Mouse (Mus musculus) limb, embryonic 12.5 days (tissue): ENCODE results near the gene Slc31a1. TPM values are rescaled to one million over a fixed set of nuclear protein-coding genes. Genes with fewer than 3 reads are reported as not detected.

Experiments used
- ATAC-seq: fragments of 200-750 bp; cut with Nextera tagmentation; 2 replicates; pipeline ENCODE4 v1.8.0; 2017; ENCODE audit warnings: low read depth, moderate TSS enrichment; ENCODE audit not compliant: insufficient number of reproducible peaks, insufficient read depth, low FRiP score, low TSS enrichment
- H3K27ac ChIP-seq: fragments of 300-500 bp; sonication (generic); 2 replicates; pipeline ENCODE4 v1.5.1; 2016; ENCODE audit warnings: mild to moderate bottlenecking, moderate library complexity
- H3K27me3 ChIP-seq: fragments of 300-500 bp; sonication (generic); 2 replicates; pipeline ENCODE4 v1.6.1; 2016; ENCODE audit warnings: mild to moderate bottlenecking, moderate library complexity
- H3K36me3 ChIP-seq: fragments of 300-500 bp; sonication (generic); 2 replicates; pipeline ENCODE4 v1.6.1; 2016; ENCODE audit warnings: mild to moderate bottlenecking, moderate library complexity
- H3K4me1 ChIP-seq: fragments of 300-500 bp; sonication (generic); replicated peaks from 2 replicates; pipeline ENCODE4 v1.6.1; 2016
- H3K4me2 ChIP-seq: fragments of 300-500 bp; sonication (generic); 2 replicates; pipeline ENCODE4 v1.6.1; 2016; ENCODE audit warnings: mild to moderate bottlenecking, moderate library complexity
- H3K4me3 ChIP-seq: fragments of 300-500 bp; sonication (generic); replicated peaks from 2 replicates; pipeline ENCODE4 v1.5.1; 2016; ENCODE audit warnings: mild to moderate bottlenecking
- H3K9ac ChIP-seq: fragments of 300-500 bp; sonication (generic); replicated peaks from 2 replicates; pipeline ENCODE4 v1.6.1; 2016; ENCODE audit warnings: mild to moderate bottlenecking, moderate library complexity
- H3K9me3 ChIP-seq: fragments of 300-500 bp; sonication (generic); 2 replicates; pipeline ENCODE4 v1.6.1; 2016; ENCODE audit warnings: mild to moderate bottlenecking, moderate library complexity
- WGBS: fragments of 180-500 bp; shearing (Covaris S2); methylation state at CpG from one replicate; pipeline ENCODE4 v1.1.7; 2016; 5-methylcytosine and 5-hydroxymethylcytosine counted together
- polyA plus RNA-seq: library from polyadenylated mRNA; unstranded; fragments of >200 nt; fragmentation: Nextera tagmentation; extraction: Ambion mirVana; gene quantifications from 2 replicates; pipeline ENCODE4 v1.2.1, GENCODE M21; 2016

The Slc31a1 gene
- polyA plus RNA-seq, 1 experiment from 2014 or later = 42.8 TPM

DNA sequence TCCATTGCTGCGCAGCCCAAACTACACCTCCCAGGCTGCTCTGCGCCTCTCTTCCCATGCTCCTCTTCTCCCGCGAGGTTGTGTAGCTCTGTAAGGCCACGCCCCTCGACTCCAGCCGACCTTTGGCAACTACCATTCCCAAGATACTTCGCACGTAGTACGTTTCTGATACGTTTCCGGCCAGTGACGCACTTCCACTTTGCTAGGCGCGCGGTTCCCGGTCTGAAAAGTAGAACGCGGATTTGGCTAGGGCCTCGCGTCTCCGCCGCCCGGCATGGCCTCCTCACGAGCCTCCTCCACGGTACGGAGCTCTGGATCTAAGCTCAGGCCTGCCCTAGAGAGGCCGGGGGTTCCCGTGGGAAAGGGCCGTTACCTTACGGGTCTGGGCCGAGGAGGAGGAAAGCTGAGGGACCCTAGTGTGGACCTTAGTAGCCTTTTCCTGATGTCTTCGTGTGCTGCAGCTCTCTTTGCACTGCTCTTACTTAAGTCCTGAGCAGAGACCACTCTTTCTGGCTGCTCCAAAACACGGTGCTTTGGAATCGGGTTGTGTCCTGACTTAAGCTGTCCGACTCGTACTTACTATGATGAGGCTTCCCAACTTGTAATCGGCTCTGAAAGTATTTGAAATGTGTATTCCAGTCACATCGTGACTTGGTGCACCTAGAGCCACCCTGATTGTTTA lies 48.2 kb downstream of the Slc31a1 start, which contains the start of the genes Cdc26 and Prpf4:
Gene Cdc26 (minus strand): TSS at position 42 of the 682 bp plus-strand sequence.
Gene Prpf4 (plus strand): TSS at position 197 of the 682 bp plus-strand sequence.
- H3K27ac ChIP-seq = peak within 1 kb of the TSS; percentile 85
- peak within 1 kb of the TSS; percentile 81 for H3K4me2 ChIP-seq
- H3K4me3 ChIP-seq = peak within 1 kb of the TSS; percentile 72
- WGBS = under 1% methylated on average over 39 of the region's 39 CpGs
- H3K27me3 ChIP-seq = no peaks in the 10 kb centered on the region
- H3K4me1 ChIP-seq = peaks cover 24% of the 10 kb centered on the region
- peak within 1 kb of the TSS; percentile 83 for H3K9ac ChIP-seq
- no peaks in the 10 kb centered on the region for H3K9me3 ChIP-seq
- H3K36me3 ChIP-seq = peaks cover 40% of the 10 kb centered on the region
- peak; percentile 99 for ATAC-seq

DNA sequence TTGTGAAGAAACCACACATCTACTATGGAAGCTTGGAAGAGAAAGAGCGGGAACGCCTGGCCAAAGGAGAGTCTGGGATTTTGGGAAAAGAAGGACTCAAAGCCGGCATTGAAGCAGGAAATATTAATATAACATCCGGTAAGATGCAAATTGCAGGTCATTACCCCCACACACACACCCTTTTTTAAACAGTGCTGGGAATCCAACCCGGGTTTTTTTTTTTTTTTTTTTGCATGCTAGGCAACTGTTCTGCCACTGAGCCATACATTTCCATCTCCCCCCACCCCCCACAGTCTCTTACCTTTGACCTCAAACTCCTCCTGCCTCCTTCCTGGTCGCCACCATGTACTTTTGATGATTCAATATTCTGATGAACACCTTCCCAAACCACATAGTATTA lies 49.1 kb downstream of the Slc31a1 start:
- Histone ChIP-seq H3K9ac (peak overlapping the region; percentile 83), H3K4me3 (peak overlapping the region; percentile 72), H3K36me3 (peaks cover 42% of the 10 kb centered on the region), H3K9me3 (no peaks in the 10 kb centered on the region), H3K4me1 (peaks cover 24% of the 10 kb centered on the region), H3K27ac (no peak overlapping the region), H3K27me3 (no peaks in the 10 kb centered on the region), H3K4me2 (peak overlapping the region; percentile 81)
- 27% methylated on average over 6 of the region's 6 CpGs for WGBS
- no peak for ATAC-seq

DNA sequence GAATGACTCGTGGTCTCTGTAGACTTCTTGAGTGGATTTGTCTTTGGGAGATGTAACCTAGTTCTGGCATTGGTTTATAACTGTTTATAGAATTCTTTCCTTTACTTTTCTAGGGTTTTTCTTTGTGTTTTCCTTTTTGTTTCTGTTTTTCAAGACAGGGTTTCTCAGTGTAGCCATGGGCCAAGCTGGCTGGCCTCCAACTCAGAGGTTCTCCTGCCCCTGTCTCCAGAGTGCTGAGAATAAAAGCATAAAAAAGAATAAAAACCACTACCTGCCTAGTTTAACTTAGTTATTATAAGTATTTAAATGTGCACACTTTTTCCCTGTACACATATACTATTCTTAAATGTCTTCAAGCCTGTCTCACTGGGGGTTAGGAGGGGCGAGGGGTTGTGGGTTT lies 49.8 kb downstream of the Slc31a1 start:
- ATAC-seq = no peak
- Histone ChIP-seq H3K27me3 (no peaks in the 10 kb centered on the region), H3K4me2 (peak overlapping the region; percentile 81), H3K36me3 (peaks cover 46% of the 10 kb centered on the region), H3K4me1 (peaks cover 24% of the 10 kb centered on the region), H3K27ac (no peak overlapping the region), H3K9me3 (no peaks in the 10 kb centered on the region), H3K4me3 (peak overlapping the region; percentile 72), H3K9ac (no peak overlapping the region)
- 90% methylated on average over 2 of the region's 2 CpGs for WGBS

DNA sequence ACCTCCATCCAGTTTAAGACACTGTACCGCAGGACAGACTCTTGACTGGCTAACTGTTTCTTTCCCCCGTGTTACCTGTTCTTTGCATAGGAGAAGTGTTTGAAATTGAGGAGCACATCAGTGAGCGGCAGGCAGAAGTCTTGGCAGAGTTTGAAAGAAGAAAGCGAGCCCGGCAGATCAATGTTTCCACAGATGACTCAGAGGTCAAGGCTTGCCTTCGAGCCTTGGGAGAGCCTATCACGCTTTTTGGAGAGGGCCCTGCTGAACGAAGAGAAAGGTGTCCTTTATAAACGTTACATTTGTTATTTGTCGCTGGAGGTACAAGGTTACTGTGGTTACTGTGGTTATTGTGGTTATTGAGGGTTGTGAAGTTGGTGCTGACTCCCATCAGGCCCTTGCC lies 51.1 kb downstream of the Slc31a1 start:
- Histone ChIP-seq H3K27ac (no peak overlapping the region), H3K9ac (no peak overlapping the region), H3K36me3 (peaks cover 54% of the 10 kb centered on the region), H3K4me3 (no peak overlapping the region), H3K4me2 (no peak overlapping the region), H3K9me3 (no peaks in the 10 kb centered on the region), H3K4me1 (peaks cover 16% of the 10 kb centered on the region), H3K27me3 (no peaks in the 10 kb centered on the region)
- 94% methylated on average over 10 of the region's 10 CpGs for WGBS
- no peak for ATAC-seq

DNA sequence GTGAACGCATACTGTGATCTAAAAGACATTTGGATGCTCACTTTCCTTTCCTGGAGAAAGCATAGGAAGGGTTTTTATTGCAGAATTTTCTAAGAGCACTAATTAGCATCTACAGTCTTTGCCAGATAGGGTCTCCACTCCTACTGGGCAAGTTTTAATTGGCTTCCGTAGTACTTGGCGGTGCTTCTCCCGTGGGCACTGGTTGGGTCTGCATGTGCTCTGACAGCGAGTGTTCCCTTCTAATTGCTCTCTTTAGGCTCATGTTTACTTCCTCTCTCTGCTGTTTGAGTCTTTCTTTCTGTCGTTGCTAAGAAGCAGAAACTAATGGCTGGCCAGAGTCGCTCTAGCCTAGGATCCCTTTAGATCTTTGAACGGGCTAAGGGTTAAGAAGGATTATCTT lies 57.9 kb downstream of the Slc31a1 start:
- H3K36me3 ChIP-seq = peaks cover 100% of the 10 kb centered on the region
- ATAC-seq = no peak

DNA sequence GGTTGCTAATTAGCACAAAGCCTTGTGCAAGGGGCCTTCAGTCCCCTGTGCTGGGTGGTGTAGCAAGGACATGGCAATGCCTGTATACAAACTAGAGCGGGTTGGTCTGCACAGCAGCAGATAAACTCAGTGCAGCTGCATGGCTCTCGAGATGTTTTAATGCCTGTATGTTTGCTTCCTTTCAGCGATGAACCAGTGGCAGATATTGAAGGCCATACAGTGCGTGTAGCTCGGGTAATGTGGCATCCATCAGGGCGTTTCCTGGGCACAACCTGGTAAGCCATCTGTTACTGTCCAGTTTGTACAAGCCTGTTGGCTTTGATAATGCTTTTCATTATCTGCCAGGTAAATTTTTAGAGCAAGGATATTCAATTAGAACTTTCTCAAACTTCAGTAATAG lies 58.6 kb downstream of the Slc31a1 start:
- no peaks in the 10 kb centered on the region for H3K27me3 ChIP-seq
- 92% methylated on average over 6 of the region's 6 CpGs for WGBS
- no peak for ATAC-seq
- no peaks in the 10 kb centered on the region for H3K4me1 ChIP-seq
- no peak overlapping the region for H3K9ac ChIP-seq
- no peak overlapping the region for H3K4me2 ChIP-seq
- no peak overlapping the region for H3K4me3 ChIP-seq
- H3K27ac ChIP-seq = no peak overlapping the region
- no peaks in the 10 kb centered on the region for H3K9me3 ChIP-seq
- H3K36me3 ChIP-seq = peaks cover 100% of the 10 kb centered on the region

More for the DNA sequence above, 57.9 kb downstream of the Slc31a1 start:
- Histone ChIP-seq H3K4me1 (no peaks in the 10 kb centered on the region), H3K4me2 (no peak overlapping the region), H3K9ac (no peak overlapping the region), H3K9me3 (no peaks in the 10 kb centered on the region), H3K4me3 (no peak overlapping the region), H3K27ac (no peak overlapping the region), H3K27me3 (no peaks in the 10 kb centered on the region)
- 79% methylated on average over 8 of the region's 8 CpGs for WGBS

DNA sequence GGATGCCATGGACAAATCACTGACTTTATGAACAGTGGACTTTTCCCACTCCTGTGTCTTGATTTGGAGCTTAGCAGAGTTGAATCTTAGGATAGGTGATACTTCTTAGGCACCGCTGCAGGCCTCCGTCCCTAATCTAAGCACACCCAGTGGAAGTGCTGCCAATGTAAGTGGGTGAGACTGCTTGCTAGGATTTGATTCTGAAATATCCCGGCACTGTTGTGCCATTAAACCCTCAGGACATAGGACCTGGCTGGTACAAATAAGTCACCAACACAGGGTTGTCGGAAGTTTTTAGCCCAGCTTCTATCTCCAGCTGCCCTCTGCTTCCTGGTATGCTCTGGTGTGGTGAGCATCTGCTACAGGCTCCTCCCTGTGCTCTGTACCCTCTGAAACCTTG lies 65.4 kb downstream of the Slc31a1 start:
- Histone ChIP-seq H3K36me3 (peaks cover 48% of the 10 kb centered on the region), H3K4me3 (no peak overlapping the region), H3K9ac (no peak overlapping the region), H3K4me1 (no peaks in the 10 kb centered on the region), H3K27me3 (no peaks in the 10 kb centered on the region), H3K9me3 (no peaks in the 10 kb centered on the region), H3K27ac (no peak overlapping the region), H3K4me2 (no peak overlapping the region)
- WGBS = 88% methylated on average over 4 of the region's 4 CpGs
- no peak for ATAC-seq

DNA sequence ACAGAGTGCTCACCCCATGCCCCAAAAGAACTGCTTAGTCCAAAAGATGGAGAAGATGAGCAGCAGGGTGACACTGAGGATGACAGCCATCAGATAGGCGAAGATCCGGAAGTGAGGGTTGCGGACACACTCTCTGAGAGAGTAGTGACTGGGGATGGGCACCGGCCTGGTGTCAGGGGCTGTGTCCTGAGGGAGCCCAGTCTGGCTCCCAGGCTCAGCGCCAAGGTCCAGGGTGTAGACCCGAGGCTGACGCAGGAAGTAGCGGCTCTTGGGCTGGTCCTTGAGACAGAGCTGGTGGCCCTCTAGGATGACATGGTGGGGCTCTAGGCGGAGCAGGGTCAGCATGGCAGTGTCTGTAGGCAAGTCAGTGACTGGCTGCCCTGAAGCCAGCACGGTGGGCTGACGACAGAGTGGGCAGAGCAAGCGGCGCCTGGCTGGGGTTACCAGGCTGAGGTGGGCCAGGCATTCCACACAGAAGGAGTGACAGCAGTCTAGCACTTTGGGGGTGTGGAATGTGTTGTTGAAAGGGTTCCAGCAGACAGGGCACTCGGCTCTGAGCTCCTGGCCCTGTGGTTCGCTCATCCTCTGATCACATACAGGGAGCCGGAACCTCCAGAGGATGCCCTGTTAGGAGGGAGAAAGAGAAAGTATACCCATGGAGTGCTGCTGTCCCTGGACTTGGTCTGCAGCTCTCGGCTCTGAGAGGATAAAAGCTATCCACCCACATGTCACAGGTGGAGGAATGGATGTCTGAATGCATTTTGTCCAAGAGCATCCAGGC lies 67.6 kb downstream of the Slc31a1 start:
- ATAC-seq = no peak
- no peaks in the 10 kb centered on the region for H3K4me1 ChIP-seq
- no peaks in the 10 kb centered on the region for H3K9me3 ChIP-seq
- H3K27ac ChIP-seq = no peak overlapping the region
- no peaks in the 10 kb centered on the region for H3K27me3 ChIP-seq
- H3K9ac ChIP-seq = no peak overlapping the region
- WGBS = 77% methylated on average over 17 of the region's 17 CpGs
- peaks cover 25% of the 10 kb centered on the region for H3K36me3 ChIP-seq
- H3K4me2 ChIP-seq = no peak overlapping the region
- H3K4me3 ChIP-seq = no peak overlapping the region

DNA sequence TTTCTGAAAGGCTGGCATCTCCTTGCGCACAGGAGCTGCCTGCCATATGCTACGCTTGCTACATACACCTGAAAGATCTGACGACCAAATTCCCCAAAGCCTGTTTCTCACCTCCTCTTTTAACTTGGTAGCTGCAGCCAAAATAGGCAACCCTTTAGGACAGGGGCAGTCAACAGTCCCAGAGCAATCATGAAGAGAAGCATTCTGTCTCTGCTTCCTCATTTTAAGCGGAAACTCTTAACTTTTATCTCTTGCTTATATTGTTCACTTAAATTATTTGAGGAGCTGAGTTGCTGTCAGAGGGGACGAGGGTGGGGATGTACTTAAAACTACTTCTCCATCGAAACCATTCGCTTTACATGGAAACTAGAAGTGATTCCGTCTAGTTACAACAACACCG lies 69.1 kb downstream of the Slc31a1 start:
- H3K4me3 ChIP-seq = no peak overlapping the region
- no peak overlapping the region for H3K27ac ChIP-seq
- no peak overlapping the region for H3K4me2 ChIP-seq
- no peak for ATAC-seq
- H3K9ac ChIP-seq = no peak overlapping the region
- no peaks in the 10 kb centered on the region for H3K4me1 ChIP-seq
- peaks cover 12% of the 10 kb centered on the region for H3K36me3 ChIP-seq
- WGBS = 87% methylated on average over 9 of the region's 9 CpGs
- H3K27me3 ChIP-seq = no peaks in the 10 kb centered on the region
- no peaks in the 10 kb centered on the region for H3K9me3 ChIP-seq

DNA sequence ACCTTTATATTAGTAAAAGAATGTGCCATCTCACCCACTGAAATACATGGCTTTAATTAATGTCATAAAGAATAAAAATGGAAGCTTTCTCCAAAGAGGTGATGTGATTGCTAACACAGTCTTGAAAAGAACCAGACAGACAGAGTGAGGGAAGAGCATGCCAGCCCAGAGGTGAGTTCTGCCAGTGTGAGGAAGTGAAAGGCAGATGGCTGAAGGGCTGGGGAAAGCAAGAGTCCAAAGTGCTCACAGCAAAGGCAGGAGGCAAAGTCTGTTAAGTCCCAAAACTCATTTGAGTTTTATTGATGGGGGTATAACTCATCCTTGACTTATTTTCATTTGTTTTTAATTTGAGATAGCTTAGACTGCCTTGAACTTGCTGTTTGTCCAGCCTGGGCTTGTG lies 70.2 kb downstream of the Slc31a1 start:
- H3K4me3 ChIP-seq = no peak overlapping the region
- ATAC-seq = no peak
- H3K4me2 ChIP-seq = no peak overlapping the region
- no peak overlapping the region for H3K9ac ChIP-seq
- H3K27ac ChIP-seq = no peak overlapping the region
- no peaks in the 10 kb centered on the region for H3K4me1 ChIP-seq
- no peaks in the 10 kb centered on the region for H3K9me3 ChIP-seq
- H3K27me3 ChIP-seq = no peaks in the 10 kb centered on the region
- H3K36me3 ChIP-seq = peaks cover 2% of the 10 kb centered on the region

DNA sequence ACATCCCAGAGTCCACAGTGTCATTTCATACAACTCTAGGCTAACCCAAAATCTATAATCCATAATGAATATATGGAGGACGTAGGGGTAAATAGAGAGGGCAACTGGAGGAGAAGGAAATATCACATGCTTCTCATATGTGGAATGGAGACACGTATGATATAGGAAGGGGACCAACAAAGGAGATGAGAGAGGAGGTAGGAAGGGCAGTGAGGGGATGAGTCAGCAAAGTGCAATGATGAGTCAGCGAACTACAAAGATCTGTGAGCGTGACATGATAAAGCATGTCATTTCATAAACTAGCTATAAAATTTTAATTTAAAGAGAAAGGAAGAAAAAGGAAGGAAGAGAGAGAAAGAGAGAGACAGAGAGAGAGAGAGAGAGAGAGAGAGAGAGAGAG lies 71.0 kb downstream of the Slc31a1 start:
- H3K9me3 ChIP-seq = no peaks in the 10 kb centered on the region
- 74% methylated on average over 4 of the region's 4 CpGs for WGBS
- H3K27ac ChIP-seq = no peak overlapping the region
- no peak overlapping the region for H3K4me2 ChIP-seq
- no peaks in the 10 kb centered on the region for H3K27me3 ChIP-seq
- H3K9ac ChIP-seq = no peak overlapping the region
- no peaks in the 10 kb centered on the region for H3K4me1 ChIP-seq
- no peaks in the 10 kb centered on the region for H3K36me3 ChIP-seq
- H3K4me3 ChIP-seq = no peak overlapping the region
- ATAC-seq = no peak
